Mouse (Mus musculus) heart, postnatal 10 days (tissue): ENCODE measurements around the gene Htt. TPM values are rescaled to one million over a fixed set of nuclear protein-coding genes. Genes with fewer than 3 reads are reported as not detected.
"Not testable (repeated sequence)": the region's sequence is repeated elsewhere in the genome, so short reads cannot be mapped to it uniquely, and the experiment has no call there.

ENCODE experiments used
- DNase-seq, 2 experiments: peaks; one replicate each; pipeline ENCODE4 v3.0.0; 2021
- intact Hi-C: fragments of 180-260 bp; cut with DNase I; formaldehyde crosslinking; loops from one replicate; pipeline ENCODE4 v1.15.1; 2025
- total RNA-seq, 2 experiments: library from RNA; stranded (reverse); gene quantifications; 2 replicates each; pipeline ENCODE4 v1.2.3; 2021

Htt gene
- total RNA-seq = 10 to 100 TPM; 16.2 to 17.1 TPM

- intact Hi-C loops = loop anchor here (1.0 kb wide), 1 partner anchor 100 kb away; no protein-coding TSS in a partner anchor
- DNase-seq = peak; percentile 97 to 98
Measured at GRCm38 (mm10) chr5:34761509-34761908, at the start of gene Htt. TSS of gene Htt (plus strand) at chr5:34761740.

GRCm38 (mm10) chr5:34714371-34714770 lies 47.2 kb upstream of the Htt start:
- intact Hi-C loops, DNase-seq: not testable (repeated sequence)

- intact Hi-C loops = no loop called here
Measured at GRCm38 (mm10) chr5:34714816-34715215, 46.7 kb upstream of the Htt start.

GRCm38 (mm10) chr5:34729141-34729540 lies 32.4 kb upstream of the Htt start:
- DNase-seq = no peak
- intact Hi-C loops = no loop called here

More at GRCm38 (mm10) chr5:34714816-34715215, 46.7 kb upstream of the Htt start:
- DNase-seq = no peak

DNA sequence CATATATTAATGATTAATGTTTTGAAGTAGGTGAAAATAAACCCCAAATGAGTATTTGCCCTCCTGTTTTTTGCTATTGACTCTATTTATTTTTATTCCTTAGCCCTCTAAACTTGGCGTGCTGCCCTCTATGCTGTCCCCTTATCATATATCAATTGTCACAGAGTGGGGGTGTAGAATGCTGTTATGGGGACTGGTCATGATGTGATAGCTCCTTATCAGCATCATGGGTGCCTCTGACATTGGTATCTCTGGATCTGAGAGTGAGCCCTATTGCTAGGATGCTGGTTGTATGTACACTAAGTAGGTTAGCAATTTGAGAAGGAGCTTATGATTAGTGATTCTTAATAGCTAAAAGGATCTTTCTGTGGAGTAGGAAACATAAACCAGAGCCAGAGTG lies 31.3 kb upstream of the Htt start:
- intact Hi-C loops = no loop called here
- DNase-seq = no peak

DNA sequence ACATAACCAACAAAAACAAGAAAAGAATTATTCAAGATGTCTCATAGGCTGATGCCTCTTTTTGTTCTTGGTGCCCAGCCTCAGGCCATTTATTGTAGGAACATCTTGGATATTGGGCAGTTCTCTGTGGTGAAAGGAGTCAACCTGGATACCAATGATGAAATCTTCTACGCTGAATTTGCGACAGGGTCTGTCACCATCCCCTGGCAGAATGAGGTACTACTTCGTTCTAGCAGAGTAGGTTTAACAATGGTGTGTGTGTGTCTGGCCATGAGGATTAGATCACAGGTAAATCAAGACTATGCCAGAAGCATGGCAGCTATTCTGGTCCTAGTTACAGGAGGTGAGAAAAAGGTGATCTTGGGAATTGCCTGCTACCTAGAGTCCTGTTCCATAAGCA lies 10.1 kb upstream of the Htt start:
- DNase-seq = no peak
- intact Hi-C loops = no loop called here

- DNase-seq = no peak
- intact Hi-C loops = no loop called here
Measured at GRCm38 (mm10) chr5:34758762-34759161, 2.8 kb upstream of the Htt start.

GRCm38 (mm10) chr5:34760850-34761508 lies 561 bp upstream of the Htt start:
- DNase-seq = no peak
- intact Hi-C loops = loop anchor here (1.0 kb wide), 1 partner anchor 100 kb away; no protein-coding TSS in a partner anchor

GRCm38 (mm10) chr5:34761934-34762611 lies 533 bp downstream of the Htt start:
- DNase-seq = peak; percentile 40 to 51
- intact Hi-C loops = loop anchor here (1.0 kb wide), 1 partner anchor 101 kb away; no protein-coding TSS in a partner anchor

GRCm38 (mm10) chr5:34771818-34772217 lies 10.3 kb downstream of the Htt start:
- intact Hi-C loops = no loop called here
- DNase-seq = no peak

GRCm38 (mm10) chr5:34772696-34773245 lies 11.2 kb downstream of the Htt start:
- no peak for DNase-seq
- intact Hi-C loops = no loop called here

GRCm38 (mm10) chr5:34773392-34773791 lies 11.9 kb downstream of the Htt start:
- no peak for DNase-seq
- intact Hi-C loops = no loop called here

GRCm38 (mm10) chr5:34785027-34785426 lies 23.5 kb downstream of the Htt start:
- intact Hi-C loops = no loop called here
- DNase-seq = no peak

GRCm38 (mm10) chr5:34791141-34791540 lies 29.6 kb downstream of the Htt start:
- intact Hi-C loops = no loop called here

GRCm38 (mm10) chr5:34800292-34800953 lies 38.9 kb downstream of the Htt start:
- intact Hi-C loops = no loop called here
- DNase-seq = no peak

More at GRCm38 (mm10) chr5:34791141-34791540, 29.6 kb downstream of the Htt start:
- DNase-seq = no peak

GRCm38 (mm10) chr5:34806038-34806437 lies 44.5 kb downstream of the Htt start:
- DNase-seq = no peak
- intact Hi-C loops = no loop called here

- DNase-seq = no peak
- intact Hi-C loops = no loop called here
Measured at GRCm38 (mm10) chr5:34822431-34823149, 61.0 kb downstream of the Htt start.

DNA sequence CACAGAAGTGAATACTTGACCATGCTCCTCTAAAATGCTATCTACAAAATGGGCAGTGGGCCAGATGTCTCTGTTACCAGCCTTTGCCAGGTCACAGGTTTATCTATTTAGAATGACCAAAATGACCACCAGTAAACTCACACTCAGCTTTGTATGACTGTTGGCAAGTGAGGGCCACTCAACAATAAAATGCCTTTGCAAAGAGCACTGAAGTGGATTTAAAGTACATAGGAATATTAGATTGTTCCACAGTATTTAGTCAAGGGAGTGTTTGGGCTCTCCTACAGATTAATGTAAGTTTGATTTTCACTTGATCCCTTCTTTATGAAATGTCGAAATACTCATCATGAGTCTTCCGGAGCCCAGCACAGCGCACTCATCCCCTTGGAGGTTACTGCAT lies 92.5 kb downstream of the Htt start:
- no peak for DNase-seq
- intact Hi-C loops = no loop called here

DNA sequence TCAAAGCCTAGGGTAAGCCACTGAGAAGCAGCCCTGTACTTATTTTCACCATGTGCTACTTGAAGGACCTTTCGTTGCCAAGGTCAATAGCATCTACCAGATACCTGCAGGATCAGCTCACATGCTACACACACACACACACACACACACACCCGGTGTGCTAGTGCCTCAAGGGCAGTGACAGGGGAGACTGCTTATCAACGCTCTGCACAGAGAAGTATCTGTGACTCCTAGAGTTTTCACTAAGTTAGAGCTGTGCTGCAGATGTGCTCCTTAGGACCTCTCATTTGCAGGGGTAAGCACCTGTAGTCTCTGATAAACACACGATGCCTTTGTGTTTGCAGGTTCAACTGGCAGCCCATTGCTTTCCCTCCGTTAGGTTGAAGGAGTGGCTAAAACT lies 103.8 kb downstream of the Htt start:
- intact Hi-C loops = no loop called here
- no peak for DNase-seq

DNA sequence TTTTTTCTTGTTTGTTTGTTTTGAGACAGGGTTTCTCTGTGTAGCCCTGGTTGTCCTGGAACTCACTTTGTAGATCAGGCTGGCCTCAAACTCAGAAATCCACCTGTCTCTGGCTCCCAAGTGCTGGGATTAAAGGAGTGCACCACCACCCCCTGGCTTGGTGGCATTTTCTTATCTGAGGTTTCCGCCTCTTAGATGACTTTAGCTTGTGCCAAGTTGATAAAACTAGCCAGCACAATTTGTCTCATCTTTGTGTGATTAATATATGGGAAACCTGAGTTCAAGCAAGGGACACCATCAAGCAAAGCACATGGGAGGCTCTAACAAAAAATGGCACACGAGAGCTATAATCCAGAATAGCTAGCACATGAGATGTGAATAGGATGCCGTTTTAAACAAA lies 118.8 kb downstream of the Htt start:
- intact Hi-C loops = not testable (repeated sequence)

GRCm38 (mm10) chr5:34881023-34881422 lies 119.5 kb downstream of the Htt start:
- intact Hi-C loops = no loop called here
- no peak for DNase-seq

More for the DNA sequence above, 118.8 kb downstream of the Htt start:
- DNase-seq = not testable (repeated sequence)
